ENCODE assay signal across 9 mouse cellular contexts in the genomic region with DNA sequence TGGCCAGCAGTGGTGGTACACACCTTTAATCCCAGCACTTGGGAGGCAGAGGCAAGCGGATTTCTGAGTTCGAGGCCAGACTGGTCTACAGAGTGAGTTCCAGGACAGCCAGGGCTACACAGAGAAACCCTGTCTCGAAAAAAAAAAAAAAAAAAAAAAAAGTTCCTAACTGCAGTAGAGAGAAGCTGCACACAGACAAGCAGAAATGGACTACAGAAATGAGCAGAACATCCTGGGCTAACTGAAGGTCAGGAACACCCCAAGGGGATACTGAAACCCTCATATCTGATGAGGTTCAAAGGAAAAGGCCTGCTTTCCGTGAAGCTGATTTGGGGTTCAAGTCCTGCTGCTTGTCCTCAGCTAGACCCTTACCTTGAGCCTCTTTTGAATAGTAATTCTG. TPM values are rescaled to one million over a fixed set of nuclear protein-coding genes. Genes with fewer than 3 reads are reported as not detected.
A peak's percentile ranks its signal among the peaks of the same experiment; 100 is the strongest.
DNase-seq lines count a peak whose midpoint lies in the region; ATAC-seq and TF ChIP-seq lines count a peak whose summit lies in the region.
"Not testable (repeated sequence)": the region's sequence is repeated elsewhere in the genome, so short reads cannot be mapped to it uniquely, and the experiment has no call there.
"Had no signal": no experiment of that assay in that cellular context is flagged by ENCODE, and none has a peak within 500 bp of the region (broad histone marks: within the 10 kb centered on the region; RNA-seq: fewer than 3 reads in every experiment).

No protein-coding gene starts in this region.

- TF ChIP-seq CTCF in E14TG2a.4 (conservative IDR thresholded peaks at IDR 0.05; ENCODE audit: low read length); heart, postnatal 0 days (IDR thresholded peaks at IDR 0.05; ENCODE audit: low read depth): not testable (repeated sequence)

- H3K9ac ChIP-seq in forebrain, embryonic 15.5 days (replicated peaks) = peak overlapping the region; percentile 88
- H3K9ac ChIP-seq in heart, postnatal 0 days (replicated peaks; ENCODE audit: low read depth, low read length) = peak overlapping the region; percentile 93
- peak overlapping the region; percentile 90 for H3K9ac ChIP-seq in kidney, embryonic 14.5 days (ENCODE audit: low read depth, low read length)
- peak overlapping the region; percentile 96 for H3K9ac ChIP-seq in liver, embryonic 11.5 days (ENCODE audit: low read depth, low read length)
- peak overlapping the region; percentile 91 for H3K9ac ChIP-seq in neural tube, embryonic 15.5 days (replicated peaks)

- H3K4me3 ChIP-seq in E14TG2a.4 (replicated peaks; ENCODE audit: low read length) = peak overlapping the region; percentile 92
- peak overlapping the region; percentile 78 for H3K4me3 ChIP-seq in embryonic facial prominence, embryonic 10.5 days
- H3K4me3 ChIP-seq in forebrain, embryonic 15.5 days = peak overlapping the region; percentile 89
- H3K4me3 ChIP-seq in heart, postnatal 0 days (ENCODE audit: low read depth, low read length) = peak overlapping the region; percentile 73
- peak overlapping the region; percentile 90 for H3K4me3 ChIP-seq in kidney, embryonic 14.5 days (ENCODE audit: low read length)
- H3K4me3 ChIP-seq in liver, embryonic 11.5 days (ENCODE audit: low read depth, low read length) = peak overlapping the region; percentile 92
- peak overlapping the region; percentile 91 for H3K4me3 ChIP-seq in midbrain, embryonic 10.5 days
- peak overlapping the region; percentile 86 for H3K4me3 ChIP-seq in neural tube, embryonic 15.5 days (replicated peaks)

- not testable (repeated sequence) for ATAC-seq in forebrain, embryonic 15.5 days (replicated peaks); heart, postnatal 0 days (ENCODE audit: insufficient read depth, low read depth); kidney, embryonic 14.5 days (ENCODE audit: low FRiP score, low TSS enrichment); liver, embryonic 11.5 days (replicated peaks; ENCODE audit: low FRiP score); neural tube, embryonic 15.5 days (ENCODE audit: low FRiP score)

- not testable (repeated sequence) for H3K9me3 ChIP-seq in E14TG2a.4 (ENCODE audit: low read length); embryonic facial prominence, embryonic 10.5 days; forebrain, embryonic 15.5 days; heart, postnatal 0 days (replicated peaks; ENCODE audit: control insufficient read depth, low read length); kidney, embryonic 14.5 days (ENCODE audit: control insufficient read depth, low read length); liver, embryonic 11.5 days (ENCODE audit: control insufficient read depth, low read length); midbrain, embryonic 10.5 days (replicated peaks); neural tube, embryonic 15.5 days (replicated peaks)

- H3K36me3 ChIP-seq in E14TG2a.4 (ENCODE audit: insufficient read depth, low read length) = peaks cover 58% of the 10 kb centered on the region
- peaks cover 55% of the 10 kb centered on the region for H3K36me3 ChIP-seq in embryonic facial prominence, embryonic 10.5 days (replicated peaks)
- peaks cover 37% of the 10 kb centered on the region for H3K36me3 ChIP-seq in forebrain, embryonic 15.5 days
- peaks cover 55% of the 10 kb centered on the region for H3K36me3 ChIP-seq in heart, postnatal 0 days (replicated peaks; ENCODE audit: control insufficient read depth, insufficient read depth, low read length)
- peaks cover 51% of the 10 kb centered on the region for H3K36me3 ChIP-seq in kidney, embryonic 14.5 days (ENCODE audit: control insufficient read depth, insufficient read depth, low read length)
- peaks cover 29% of the 10 kb centered on the region for H3K36me3 ChIP-seq in liver, embryonic 11.5 days (ENCODE audit: control insufficient read depth, insufficient read depth, low read length)
- H3K36me3 ChIP-seq in midbrain, embryonic 10.5 days = peaks cover 52% of the 10 kb centered on the region
- peaks cover 45% of the 10 kb centered on the region for H3K36me3 ChIP-seq in neural tube, embryonic 15.5 days

- WGBS in embryonic facial prominence, embryonic 10.5 days = 57% methylated on average over 4 of the region's 4 CpGs
- 45% methylated on average over 4 of the region's 4 CpGs for WGBS in forebrain, embryonic 15.5 days
- WGBS in heart, postnatal 0 days = 31% methylated on average over 4 of the region's 4 CpGs
- WGBS in kidney, embryonic 14.5 days = 44% methylated on average over 4 of the region's 4 CpGs
- 52% methylated on average over 4 of the region's 4 CpGs for WGBS in liver, embryonic 11.5 days
- 66% methylated on average over 4 of the region's 4 CpGs for WGBS in midbrain, embryonic 10.5 days
- 61% methylated on average over 4 of the region's 4 CpGs for WGBS in neural tube, embryonic 15.5 days

- H3K4me2 ChIP-seq in forebrain, embryonic 15.5 days (replicated peaks) = peak overlapping the region; percentile 95
- H3K4me2 ChIP-seq in heart, postnatal 0 days (ENCODE audit: low read depth, low read length) = peak overlapping the region; percentile 97
- H3K4me2 ChIP-seq in kidney, embryonic 14.5 days (replicated peaks; ENCODE audit: low read depth, low read length) = peak overlapping the region; percentile 50
- peak overlapping the region; percentile 87 for H3K4me2 ChIP-seq in liver, embryonic 11.5 days
- peak overlapping the region; percentile 89 for H3K4me2 ChIP-seq in neural tube, embryonic 15.5 days

- not testable (repeated sequence) for H3K27me3 ChIP-seq in E14TG2a.4 (ENCODE audit: insufficient read depth, low read length); embryonic facial prominence, embryonic 10.5 days (replicated peaks; ENCODE audit: low read depth, poor library complexity, severe bottlenecking); forebrain, embryonic 15.5 days; heart, postnatal 0 days (ENCODE audit: control insufficient read depth, insufficient read depth, low read length); kidney, embryonic 14.5 days (ENCODE audit: control insufficient read depth, insufficient read depth, low read length); liver, embryonic 11.5 days (replicated peaks; ENCODE audit: control insufficient read depth, insufficient read depth, low read length); midbrain, embryonic 10.5 days (ENCODE audit: low read depth, poor library complexity, severe bottlenecking); neural tube, embryonic 15.5 days (replicated peaks)

- DNase-seq in embryonic facial prominence, embryonic 10.5 days (ENCODE audit: low spot score); heart, postnatal 0 days (ENCODE audit: low spot score); midbrain, embryonic 10.5 days (ENCODE audit: low spot score): not testable (repeated sequence)
- peak; percentile 28 for DNase-seq in liver, embryonic 11.5 days (ENCODE audit: low spot score)

- not testable (repeated sequence) for TF ChIP-seq EP300 in heart, postnatal 0 days (IDR thresholded peaks at IDR 0.05; ENCODE audit: low read depth)

- H3K27ac ChIP-seq in embryonic facial prominence, embryonic 10.5 days (replicated peaks) = peak overlapping the region; percentile 90
- not testable (repeated sequence) for H3K27ac ChIP-seq in forebrain, embryonic 15.5 days (replicated peaks); kidney, embryonic 14.5 days (ENCODE audit: low read depth, low read length); liver, embryonic 11.5 days (ENCODE audit: low read depth, low read length)
- peak overlapping the region; percentile 91 for H3K27ac ChIP-seq in heart, postnatal 0 days (ENCODE audit: low read depth)
- peak overlapping the region; percentile 92; the same call in 1 of the 2 replicates for H3K27ac ChIP-seq in midbrain, embryonic 10.5 days (replicated peaks)
- H3K27ac ChIP-seq in neural tube, embryonic 15.5 days (replicated peaks) = peak overlapping the region; percentile 86; the same call in 1 of the 2 replicates

- peaks cover 52% of the 10 kb centered on the region for H3K4me1 ChIP-seq in E14TG2a.4 (replicated peaks; ENCODE audit: low read depth, low read length)
- H3K4me1 ChIP-seq in embryonic facial prominence, embryonic 10.5 days = peaks cover 40% of the 10 kb centered on the region
- peaks cover 35% of the 10 kb centered on the region for H3K4me1 ChIP-seq in forebrain, embryonic 15.5 days
- H3K4me1 ChIP-seq in heart, postnatal 0 days (ENCODE audit: control insufficient read depth, insufficient read depth) = peaks cover 24% of the 10 kb centered on the region
- peaks cover 22% of the 10 kb centered on the region for H3K4me1 ChIP-seq in kidney, embryonic 14.5 days (ENCODE audit: control insufficient read depth, insufficient read depth, low read length)
- H3K4me1 ChIP-seq in liver, embryonic 11.5 days (replicated peaks; ENCODE audit: control insufficient read depth, insufficient read depth, low read length) = peaks cover 22% of the 10 kb centered on the region
- H3K4me1 ChIP-seq in midbrain, embryonic 10.5 days = peaks cover 40% of the 10 kb centered on the region
- H3K4me1 ChIP-seq in neural tube, embryonic 15.5 days = peaks cover 37% of the 10 kb centered on the region

RNA-seq across cellular contexts. Expression of gene Ilk, which starts 0.9 kb away (rescaled TPM):
- 214 and 219 TPM in 2 replicates for polyA plus RNA-seq in embryonic facial prominence, embryonic 10.5 days (2016; fragmentation: Nextera tagmentation; extraction: Ambion mirVana)
- polyA plus RNA-seq in forebrain, embryonic 15.5 days (2015; fragmentation: Nextera tagmentation; extraction: Ambion mirVana) = 197 and 205 TPM in 2 replicates
- 228 and 240 TPM in 2 replicates for total RNA-seq in heart, postnatal 0 days (2014; rRNA removed; ENCODE audit: low replicate concordance)
- polyA plus RNA-seq in heart, postnatal 0 days (2015; fragmentation: Nextera tagmentation; extraction: Ambion mirVana) = 272 and 276 TPM in 2 replicates
- polyA plus RNA-seq in kidney, embryonic 14.5 days (2014; fragmentation: Nextera tagmentation; extraction: Ambion mirVana) = 249 and 305 TPM in 2 replicates
- polyA plus RNA-seq in liver, embryonic 11.5 days (2014; fragmentation: Nextera tagmentation; extraction: Ambion mirVana) = 221 and 231 TPM in 2 replicates
- 236 and 240 TPM in 2 replicates for polyA plus RNA-seq in midbrain, embryonic 10.5 days (2016; fragmentation: Nextera tagmentation; extraction: Ambion mirVana)
- polyA plus RNA-seq in neural tube, embryonic 15.5 days (2015; fragmentation: Nextera tagmentation; extraction: Ambion mirVana) = 204 and 227 TPM in 2 replicates

RNA-seq across cellular contexts. Expression of gene Rrp8, which starts 1.7 kb away (rescaled TPM):
- 45.3 and 45.4 TPM in 2 replicates for polyA plus RNA-seq in embryonic facial prominence, embryonic 10.5 days (2016; fragmentation: Nextera tagmentation; extraction: Ambion mirVana)
- 24.4 and 25.8 TPM in 2 replicates for polyA plus RNA-seq in forebrain, embryonic 15.5 days (2015; fragmentation: Nextera tagmentation; extraction: Ambion mirVana)
- total RNA-seq in heart, postnatal 0 days (2014; rRNA removed; ENCODE audit: low replicate concordance) = 17.9 and 21.8 TPM in 2 replicates
- polyA plus RNA-seq in heart, postnatal 0 days (2015; fragmentation: Nextera tagmentation; extraction: Ambion mirVana) = 15.5 and 17.1 TPM in 2 replicates
- polyA plus RNA-seq in kidney, embryonic 14.5 days (2014; fragmentation: Nextera tagmentation; extraction: Ambion mirVana) = 28.5 and 46.7 TPM in 2 replicates
- 42.3 and 52.3 TPM in 2 replicates for polyA plus RNA-seq in liver, embryonic 11.5 days (2014; fragmentation: Nextera tagmentation; extraction: Ambion mirVana)
- polyA plus RNA-seq in midbrain, embryonic 10.5 days (2016; fragmentation: Nextera tagmentation; extraction: Ambion mirVana) = 35.4 and 44.0 TPM in 2 replicates
- 27.8 and 28.8 TPM in 2 replicates for polyA plus RNA-seq in neural tube, embryonic 15.5 days (2015; fragmentation: Nextera tagmentation; extraction: Ambion mirVana)

RNA-seq across cellular contexts. Expression of gene Taf10, which starts 8.7 kb away (rescaled TPM):
- 154 and 163 TPM in 2 replicates for polyA plus RNA-seq in embryonic facial prominence, embryonic 10.5 days (2016; fragmentation: Nextera tagmentation; extraction: Ambion mirVana)
- polyA plus RNA-seq in forebrain, embryonic 15.5 days (2015; fragmentation: Nextera tagmentation; extraction: Ambion mirVana) = 106 and 114 TPM in 2 replicates
- 108 and 159 TPM in 2 replicates for total RNA-seq in heart, postnatal 0 days (2014; rRNA removed; ENCODE audit: low replicate concordance)
- 80.1 and 88.4 TPM in 2 replicates for polyA plus RNA-seq in heart, postnatal 0 days (2015; fragmentation: Nextera tagmentation; extraction: Ambion mirVana)
- polyA plus RNA-seq in kidney, embryonic 14.5 days (2014; fragmentation: Nextera tagmentation; extraction: Ambion mirVana) = 180 and 241 TPM in 2 replicates
- polyA plus RNA-seq in liver, embryonic 11.5 days (2014; fragmentation: Nextera tagmentation; extraction: Ambion mirVana) = 229 and 244 TPM in 2 replicates
- 160 and 188 TPM in 2 replicates for polyA plus RNA-seq in midbrain, embryonic 10.5 days (2016; fragmentation: Nextera tagmentation; extraction: Ambion mirVana)
- polyA plus RNA-seq in neural tube, embryonic 15.5 days (2015; fragmentation: Nextera tagmentation; extraction: Ambion mirVana) = 101 and 102 TPM in 2 replicates

RNA-seq across cellular contexts. Expression of gene Tpp1, which starts 16.6 kb away (rescaled TPM):
- polyA plus RNA-seq in embryonic facial prominence, embryonic 10.5 days (2016; fragmentation: Nextera tagmentation; extraction: Ambion mirVana) = 45.0 and 49.2 TPM in 2 replicates
- 33.9 and 35.1 TPM in 2 replicates for polyA plus RNA-seq in forebrain, embryonic 15.5 days (2015; fragmentation: Nextera tagmentation; extraction: Ambion mirVana)
- 89.7 and 99.9 TPM in 2 replicates for total RNA-seq in heart, postnatal 0 days (2014; rRNA removed; ENCODE audit: low replicate concordance)
- 54.8 and 61.2 TPM in 2 replicates for polyA plus RNA-seq in heart, postnatal 0 days (2015; fragmentation: Nextera tagmentation; extraction: Ambion mirVana)
- 58.0 and 86.4 TPM in 2 replicates for polyA plus RNA-seq in kidney, embryonic 14.5 days (2014; fragmentation: Nextera tagmentation; extraction: Ambion mirVana)
- 77.3 and 80.0 TPM in 2 replicates for polyA plus RNA-seq in liver, embryonic 11.5 days (2014; fragmentation: Nextera tagmentation; extraction: Ambion mirVana)
- polyA plus RNA-seq in midbrain, embryonic 10.5 days (2016; fragmentation: Nextera tagmentation; extraction: Ambion mirVana) = 66.1 and 66.9 TPM in 2 replicates
- polyA plus RNA-seq in neural tube, embryonic 15.5 days (2015; fragmentation: Nextera tagmentation; extraction: Ambion mirVana) = 41.4 and 50.2 TPM in 2 replicates

RNA-seq across cellular contexts. Expression of gene Dchs1, which starts 52.0 kb away (rescaled TPM):
- 13.7 and 14.8 TPM in 2 replicates for polyA plus RNA-seq in embryonic facial prominence, embryonic 10.5 days (2016; fragmentation: Nextera tagmentation; extraction: Ambion mirVana)
- polyA plus RNA-seq in forebrain, embryonic 15.5 days (2015; fragmentation: Nextera tagmentation; extraction: Ambion mirVana) = 20.3 and 22.0 TPM in 2 replicates
- total RNA-seq in heart, postnatal 0 days (2014; rRNA removed; ENCODE audit: low replicate concordance) = 19.3 and 27.2 TPM in 2 replicates
- 1.9 and 2.1 TPM in 2 replicates for polyA plus RNA-seq in heart, postnatal 0 days (2015; fragmentation: Nextera tagmentation; extraction: Ambion mirVana)
- polyA plus RNA-seq in kidney, embryonic 14.5 days (2014; fragmentation: Nextera tagmentation; extraction: Ambion mirVana) = 13.1 and 19.0 TPM in 2 replicates
- polyA plus RNA-seq in liver, embryonic 11.5 days (2014; fragmentation: Nextera tagmentation; extraction: Ambion mirVana) = 5.0 and 5.8 TPM in 2 replicates
- polyA plus RNA-seq in midbrain, embryonic 10.5 days (2016; fragmentation: Nextera tagmentation; extraction: Ambion mirVana) = 6.7 and 10.1 TPM in 2 replicates
- 10.0 and 10.8 TPM in 2 replicates for polyA plus RNA-seq in neural tube, embryonic 15.5 days (2015; fragmentation: Nextera tagmentation; extraction: Ambion mirVana)
- total RNA-seq: hematopoietic stem cell, adult 5-6 weeks had no signal
